28 mouse cellular contexts compared by ENCODE assay signal in genomic region chr6:71153486-71153885, GRCm38 (mm10). TPM values are rescaled to one million over a fixed set of nuclear protein-coding genes. Genes with fewer than 3 reads are reported as not detected.
DNase-seq lines count a peak whose midpoint lies in the region; ATAC-seq lines count a peak whose summit lies in the region.
"Had no signal": no experiment of that assay in that cellular context is flagged by ENCODE, and none has a peak within 500 bp of the region (broad histone marks: within the 10 kb centered on the region; RNA-seq: fewer than 3 reads in every experiment).

No protein-coding gene starts in this region.

- no peak for ATAC-seq in forebrain, embryonic 11.5 days (replicated peaks; ENCODE audit: low FRiP score)
- no peak for ATAC-seq in cerebellum, adult (ENCODE audit: insufficient number of reproducible peaks, low FRiP score, low TSS enrichment)
- ATAC-seq: activated CD4-positive, CD25-positive, alpha-beta regulatory T cell, adult 4 months; CD4-positive, CD25-positive, alpha-beta regulatory T cell, adult 4 months; forebrain, embryonic 14.5 days; forebrain, embryonic 16.5 days; Patski had no signal

- peak; percentile 29 for DNase-seq in forebrain, embryonic 11.5 days (ENCODE audit: low spot score)
- no peak for DNase-seq in forebrain, embryonic 10.5 days (ENCODE audit: extremely low spot score, low spot score)
- DNase-seq in R1 (ENCODE audit: low read depth, low spot score), result peak; percentile 41
- DNase-seq in cerebellum, postnatal 14 days, result no peak
- DNase-seq: adrenal gland, postnatal 10 days; adrenal gland, postnatal 25 days; B cell, adult 2 months; cerebellum, adult 11-12 months; cerebellum, adult 2 months; cerebellum, adult 9-10 months; cerebellum, postnatal 10 days; cerebellum, postnatal 36 days; embryo, embryonic 11 days had no signal

- no peak overlapping the region for H3K4me2 ChIP-seq in forebrain, embryonic 11.5 days (ENCODE audit: low read depth, low read length, severe bottlenecking)
- H3K4me2 ChIP-seq: embryonic facial prominence, embryonic 13.5 days; embryonic facial prominence, embryonic 15.5 days; forebrain, embryonic 12.5 days had no signal

- H3K9ac ChIP-seq in forebrain, embryonic 11.5 days (ENCODE audit: low read length), result no peak overlapping the region
- H3K9ac ChIP-seq: embryonic facial prominence, embryonic 13.5 days; embryonic facial prominence, embryonic 15.5 days; forebrain, embryonic 12.5 days had no signal

- no peaks in the 10 kb centered on the region for H3K4me1 ChIP-seq in forebrain, embryonic 11.5 days (replicated peaks; ENCODE audit: control insufficient read depth, insufficient read depth, low read length)
- H3K4me1 ChIP-seq in forebrain, embryonic 10.5 days, result peaks cover 6% of the 10 kb centered on the region
- H3K4me1 ChIP-seq: embryonic facial prominence, embryonic 13.5 days; embryonic facial prominence, embryonic 15.5 days; forebrain, embryonic 12.5 days had no signal

- WGBS in forebrain, embryonic 11.5 days, result 86% methylated on average over 4 of the region's 4 CpGs
- WGBS in forebrain, embryonic 10.5 days, result 91% methylated on average over 4 of the region's 4 CpGs

- no peaks in the 10 kb centered on the region for H3K36me3 ChIP-seq in forebrain, embryonic 11.5 days (ENCODE audit: control insufficient read depth, insufficient read depth, low read length)
- no peaks in the 10 kb centered on the region for H3K36me3 ChIP-seq in forebrain, embryonic 10.5 days (replicated peaks)
- H3K36me3 ChIP-seq: embryonic facial prominence, embryonic 13.5 days; embryonic facial prominence, embryonic 15.5 days; forebrain, embryonic 12.5 days; G1E had no signal

- H3K4me3 ChIP-seq in forebrain, embryonic 11.5 days (ENCODE audit: low read depth, low read length), result no peak overlapping the region
- H3K4me3 ChIP-seq in forebrain, embryonic 10.5 days, result no peak overlapping the region
- H3K4me3 ChIP-seq: embryonic facial prominence, embryonic 13.5 days; embryonic facial prominence, embryonic 15.5 days; erythroblast, embryonic 14.5 days; forebrain, embryonic 12.5 days had no signal

- H3K9me3 ChIP-seq in forebrain, embryonic 11.5 days (ENCODE audit: control insufficient read depth, low read length), result no peaks in the 10 kb centered on the region
- H3K9me3 ChIP-seq in forebrain, embryonic 10.5 days, result no peaks in the 10 kb centered on the region
- H3K9me3 ChIP-seq: embryonic facial prominence, embryonic 13.5 days; embryonic facial prominence, embryonic 15.5 days; G1E had no signal

- H3K27me3 ChIP-seq in forebrain, embryonic 11.5 days (ENCODE audit: control insufficient read depth, insufficient read depth, low read length), result no peaks in the 10 kb centered on the region
- no peaks in the 10 kb centered on the region for H3K27me3 ChIP-seq in forebrain, embryonic 10.5 days (ENCODE audit: poor library complexity, severe bottlenecking)
- H3K27me3 ChIP-seq: CH12.LX; embryonic facial prominence, embryonic 13.5 days; embryonic facial prominence, embryonic 15.5 days; forebrain, embryonic 12.5 days; Patski had no signal

- H3K27ac ChIP-seq in forebrain, embryonic 11.5 days (ENCODE audit: low read depth, low read length), result no peak overlapping the region
- H3K27ac ChIP-seq in forebrain, embryonic 10.5 days, result no peak overlapping the region
- H3K27ac ChIP-seq: embryonic facial prominence, embryonic 13.5 days; embryonic facial prominence, embryonic 15.5 days; forebrain, embryonic 12.5 days had no signal

RNA-seq across cellular contexts. Expression of gene Thnsl2, which starts 9.2 kb away (rescaled TPM):
- polyA plus RNA-seq in forebrain, embryonic 11.5 days (2014; fragmentation: Nextera tagmentation; extraction: Ambion mirVana), result 4.4 and 4.7 TPM in 2 replicates
- 4.3 and 4.7 TPM in 2 replicates for polyA plus RNA-seq in forebrain, embryonic 10.5 days (2016; fragmentation: Nextera tagmentation; extraction: Ambion mirVana)
- polyA plus RNA-seq: erythroblast, embryonic 14.5 days; G1E had no signal

RNA-seq across cellular contexts. Expression of gene Fabp1, which starts 46.1 kb away (rescaled TPM):
- polyA plus RNA-seq in forebrain, embryonic 11.5 days (2014; fragmentation: Nextera tagmentation; extraction: Ambion mirVana), result not detected in 2 replicates
- not detected in 2 replicates for polyA plus RNA-seq in forebrain, embryonic 10.5 days (2016; fragmentation: Nextera tagmentation; extraction: Ambion mirVana)
- polyA plus RNA-seq: activated CD4-positive, CD25-positive, alpha-beta regulatory T cell, adult 4 months; brain, embryonic 14.5 days; CD4-positive, CD25-positive, alpha-beta regulatory T cell, adult 4 months; cerebellum, adult 2 months; embryonic facial prominence, embryonic 11.5 days; embryonic facial prominence, embryonic 13.5 days; forebrain, embryonic 12.5 days; forebrain, embryonic 14.5 days; forebrain, embryonic 16.5 days; frontal cortex, adult 2 months; G1E; Patski had no signal

Comparison
In these comparisons a context has a peak if more than half of its experiments do, and no peak if none do; other contexts are left out.
1. DNase-seq: peak in forebrain, embryonic 11.5 days (single experiment) and R1 (single experiment); none in forebrain, embryonic 10.5 days (single experiment) and cerebellum, postnatal 14 days (0 of 2).